Mouse (Mus musculus) embryo, embryonic 11 days (tissue): Measurements from ENCODE around the gene Gm48552.

Experiments
- DNase-seq: peaks from one replicate; pipeline ENCODE4 v3.0.0-alpha.2; 2015

Gene Gm48552

GRCm38 (mm10) chr10:81407539-81408423 lies 19.0 kb downstream of the Gm48552 start:
- peak; percentile 79 for DNase-seq

GRCm38 (mm10) chr10:81408424-81408729 lies 19.6 kb downstream of the Gm48552 start:
- no peak for DNase-seq

- peak; percentile 84 for DNase-seq
Measured at GRCm38 (mm10) chr10:81408871-81409291, 20.1 kb downstream of the Gm48552 start.

- DNase-seq = peak; percentile 72
Measured at GRCm38 (mm10) chr10:81409330-81409729, 20.5 kb downstream of the Gm48552 start.

GRCm38 (mm10) chr10:81410350-81410749 lies 21.5 kb downstream of the Gm48552 start:
- no peak for DNase-seq

GRCm38 (mm10) chr10:81410981-81411380 lies 22.2 kb downstream of the Gm48552 start:
- no peak for DNase-seq

GRCm38 (mm10) chr10:81411471-81412400 lies 22.9 kb downstream of the Gm48552 start:
- no peak for DNase-seq

- no peak for DNase-seq
Measured at GRCm38 (mm10) chr10:81412586-81413309, 23.9 kb downstream of the Gm48552 start.

- DNase-seq = peak; percentile 82
Measured at GRCm38 (mm10) chr10:81413310-81414261, 24.8 kb downstream of the Gm48552 start.

GRCm38 (mm10) chr10:81414682-81415081 lies 25.9 kb downstream of the Gm48552 start:
- no peak for DNase-seq

GRCm38 (mm10) chr10:81415146-81415545 lies 26.3 kb downstream of the Gm48552 start:
- DNase-seq = no peak

GRCm38 (mm10) chr10:81415549-81416310 lies 26.9 kb downstream of the Gm48552 start:
- DNase-seq = no peak

- DNase-seq = peak; percentile 88
Measured at GRCm38 (mm10) chr10:81416581-81417226, 27.9 kb downstream of the Gm48552 start.

GRCm38 (mm10) chr10:81417227-81418215 lies 28.7 kb downstream of the Gm48552 start:
- no peak for DNase-seq

GRCm38 (mm10) chr10:81418216-81419070 lies 29.6 kb downstream of the Gm48552 start:
- no peak for DNase-seq

- DNase-seq = no peak
Measured at GRCm38 (mm10) chr10:81419111-81419928, 30.5 kb downstream of the Gm48552 start.

- DNase-seq = no peak
Measured at GRCm38 (mm10) chr10:81420191-81420767, 31.5 kb downstream of the Gm48552 start.
